Mouse (Mus musculus): ENCODE results near the gene Vmn1r138.
"Not testable (repeated sequence)": the region's sequence is repeated elsewhere in the genome, so short reads cannot be mapped to it uniquely, and the experiment has no call there.

Gene Vmn1r138

DNA sequence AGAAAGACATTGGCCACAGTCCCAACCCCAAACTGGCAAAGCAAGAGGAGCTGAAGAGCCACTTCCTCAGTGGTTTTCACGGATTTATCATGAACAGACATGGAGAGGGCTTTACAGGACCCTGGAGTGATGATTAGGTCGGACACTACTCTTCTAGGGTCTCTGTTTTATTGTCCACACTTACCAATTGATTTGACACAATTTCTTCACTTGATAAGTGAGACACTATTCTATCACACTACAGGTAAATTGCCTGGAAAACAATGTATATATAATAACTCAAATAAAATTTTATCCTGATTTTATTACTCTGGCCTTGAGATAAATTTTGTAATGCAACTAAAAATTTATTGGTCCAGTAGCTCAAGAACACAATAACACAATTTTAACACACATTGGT is at the start of gene Vmn1r138:
Gene Vmn1r138, minus strand, starts transcription at position 101 of the 400 bp plus-strand sequence.
- DNase-seq = not testable (repeated sequence)

DNA sequence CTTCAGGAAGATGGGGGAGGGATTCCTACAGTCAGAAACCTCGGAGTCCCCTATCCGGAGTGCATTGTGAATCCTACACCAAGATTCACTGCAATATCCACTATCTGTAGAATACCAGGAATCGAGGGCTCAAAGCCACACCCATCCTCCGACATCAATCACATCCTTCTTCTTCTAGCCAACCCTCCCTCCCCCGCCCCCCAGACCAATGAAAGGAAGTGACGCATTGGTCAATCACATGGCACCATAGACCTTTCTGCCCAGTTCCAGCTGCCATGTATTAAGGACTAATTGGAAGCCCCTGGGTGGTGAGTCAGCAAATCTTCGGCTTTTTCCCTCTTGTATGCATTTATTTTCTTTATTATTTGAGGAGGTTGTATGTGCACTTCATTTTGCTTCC is 40.1 kb upstream of the Vmn1r138 start, which contains the start of gene Vmn1r139:
Gene Vmn1r139, plus strand, starts transcription at position 301 of the 400 bp plus-strand sequence.
- not testable (repeated sequence) for DNase-seq

DNA sequence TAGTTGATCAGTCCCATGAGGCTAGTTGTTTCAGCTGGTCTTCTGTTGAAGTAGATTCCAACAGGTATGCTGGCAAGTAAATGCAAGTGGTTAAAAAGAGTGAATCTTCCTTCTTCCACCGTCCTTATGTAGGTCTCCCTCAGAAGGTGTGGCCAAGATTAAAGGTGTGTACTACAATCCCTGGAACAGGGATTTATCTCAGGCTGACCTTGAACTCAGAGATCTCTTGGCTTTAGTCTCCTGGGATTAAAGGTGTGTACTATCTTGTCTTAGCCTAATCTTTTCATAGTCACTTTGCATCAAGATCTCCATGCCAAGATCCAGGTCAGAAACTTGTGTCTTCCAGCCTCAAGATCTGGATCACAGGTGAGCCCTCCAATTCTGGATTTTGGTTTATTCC is 27.5 kb upstream of the Vmn1r138 start, which contains the start of gene Gm6176:
Gene Gm6176, minus strand, starts transcription at position 101 of the 400 bp plus-strand sequence.
- not testable (repeated sequence) for DNase-seq

DNA sequence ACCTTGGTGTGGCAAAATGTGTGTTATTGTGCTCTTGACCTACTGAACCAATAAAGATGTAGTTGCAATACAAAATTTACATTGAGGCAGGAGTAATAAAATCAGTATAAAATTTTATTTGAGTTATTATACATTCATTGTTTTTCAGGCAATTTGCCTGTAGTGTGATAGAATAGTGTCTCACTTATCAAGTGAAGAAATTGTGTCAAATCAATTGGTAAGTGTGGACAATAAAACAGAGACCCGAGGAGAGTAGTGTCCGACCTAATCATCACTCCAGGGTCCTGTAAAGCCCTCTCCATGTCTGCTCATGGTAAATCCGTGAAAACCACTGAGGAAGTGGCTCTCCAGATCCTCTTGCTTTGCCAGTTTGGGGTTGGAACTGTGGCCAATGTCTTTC is 34.4 kb downstream of the Vmn1r138 start, which contains the start of gene Vmn1r137:
Gene Vmn1r137, plus strand, starts transcription at position 301 of the 400 bp plus-strand sequence.
- not testable (repeated sequence) for DNase-seq

Measured in lung, adult 18-20 months (tissue).